Mouse (Mus musculus) embryo, embryonic 10 days (tissue): ENCODE measurements around the gene Vmn2r-ps130.
"Not testable (repeated sequence)": the region's sequence is repeated elsewhere in the genome, so short reads cannot be mapped to it uniquely, and the experiment has no call there.

Experiments
- DNase-seq: peaks from one replicate; pipeline ENCODE4 v3.0.0-alpha.2; 2015; ENCODE audit warnings: low spot score

Vmn2r-ps130 gene

GRCm38 (mm10) chr17:23060866-23061265 lies at the start of gene Vmn2r-ps130:
Gene Vmn2r-ps130, plus strand, starts transcription at chr17:23061166.
- not testable (repeated sequence) for DNase-seq
